Mouse (Mus musculus) lung, postnatal 0 days (tissue): ENCODE measurements around the gene Acbd6.

Experiments
- CTCF ChIP-seq: IDR thresholded peaks from 2 replicates; pipeline ENCODE4 v1.5.1; 2016; ENCODE audit warnings: antibody characterized with exemption, mild to moderate bottlenecking
- EP300 ChIP-seq: IDR thresholded peaks from 2 replicates; pipeline ENCODE4 v1.6.1; 2016; ENCODE audit warnings: antibody characterized with exemption, mild to moderate bottlenecking, control low read depth

DNA sequence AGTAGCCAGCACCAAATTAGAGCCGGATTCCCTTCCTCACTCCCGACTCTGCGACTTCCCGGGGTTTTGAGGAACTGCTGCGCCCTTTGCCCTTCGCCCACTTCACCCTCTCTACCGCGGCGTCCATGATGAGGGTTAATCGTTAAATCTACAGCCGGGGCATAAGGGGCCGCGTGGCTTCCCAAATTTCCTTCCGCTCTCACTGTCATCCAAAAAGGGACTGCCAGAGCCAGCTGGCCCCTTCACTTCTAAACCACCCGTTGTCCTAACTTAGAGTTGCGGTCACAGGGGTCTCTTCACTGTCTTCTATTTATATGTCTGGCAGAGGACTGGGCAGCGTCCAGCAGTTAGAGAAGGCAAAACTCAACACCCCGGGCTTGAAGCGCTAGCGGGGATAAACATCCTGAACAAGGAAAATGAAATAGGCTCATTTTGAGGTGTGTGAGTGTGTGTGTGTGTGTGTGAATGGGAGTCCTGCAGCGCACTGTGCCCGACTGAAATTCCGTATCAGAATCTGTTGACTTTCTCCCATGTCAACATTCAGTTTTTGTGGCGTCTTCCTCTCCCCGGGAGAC is 180.0 kb downstream of the Acbd6 start:
- TF ChIP-seq CTCF (no peak), EP300 (no peak)
